Mouse (Mus musculus): ENCODE data around the gene Tmpo. TPM values are rescaled to one million over a fixed set of nuclear protein-coding genes. Genes with fewer than 3 reads are reported as not detected.

The Tmpo gene
- polyA plus RNA-seq, 1 experiment, result 10.0 TPM

DNA sequence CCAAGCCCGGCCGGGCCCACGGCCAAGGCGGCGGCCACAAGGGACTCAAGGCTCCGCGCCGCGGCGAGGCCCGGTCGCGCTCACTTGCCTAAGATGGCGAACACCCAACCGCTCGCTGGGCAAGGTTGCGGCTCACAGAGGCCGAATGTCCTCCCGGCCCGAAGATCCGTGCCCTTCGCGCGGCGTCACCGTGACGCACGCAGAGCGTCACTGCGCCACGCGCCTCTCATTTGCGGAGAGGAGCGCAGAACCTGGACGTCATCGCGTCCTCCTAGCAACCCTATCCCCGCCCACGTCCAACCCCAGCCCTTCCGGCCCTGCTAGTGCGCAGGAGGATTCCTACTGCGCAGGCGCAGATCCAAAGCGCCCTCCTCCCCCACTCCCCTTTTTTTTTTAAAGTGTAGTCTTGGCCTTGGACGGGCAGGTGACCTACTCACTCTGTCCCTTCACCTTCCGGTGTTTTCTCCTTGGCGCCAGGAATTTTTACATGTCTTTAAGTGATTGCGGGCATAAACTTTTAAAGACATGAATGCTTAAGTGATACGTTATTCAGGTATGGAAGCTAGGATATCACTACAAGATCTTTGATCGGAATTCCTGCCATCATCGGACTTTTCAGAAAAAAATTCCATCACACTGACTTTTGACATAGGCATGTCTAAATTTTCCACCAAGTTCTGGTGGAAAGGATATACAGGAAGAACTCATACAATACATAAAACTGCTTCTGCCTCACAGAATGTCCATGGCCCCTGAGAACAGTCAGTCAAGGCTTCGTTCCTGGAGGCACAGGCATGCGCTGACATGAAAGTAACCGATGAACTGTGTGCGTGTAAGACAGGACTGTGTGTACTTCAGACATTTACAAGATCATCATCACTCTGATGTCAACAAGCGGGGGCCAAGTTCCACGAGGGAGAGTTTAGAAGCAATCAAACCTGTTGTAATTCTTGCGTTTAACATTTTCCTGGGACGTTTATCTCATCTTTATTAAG is 57.0 kb downstream of the Tmpo start, which contains the start of gene Slc25a3:
Gene Slc25a3, minus strand, starts transcription at position 232 of the 995 bp plus-strand sequence.
- Histone ChIP-seq H3K4me3 (ENCODE audit: insufficient read depth, low read depth, low read length) (peak within 1 kb of the TSS; percentile 86), H3K27ac (replicated peaks; ENCODE audit: low read depth, low read length) (peak within 1 kb of the TSS; percentile 97), H3K4me1 (ENCODE audit: control insufficient read depth, insufficient read depth, insufficient read length, low read length) (peaks cover 2% of the 10 kb centered on the region; the same call in 1 of the 2 replicates)

DNA sequence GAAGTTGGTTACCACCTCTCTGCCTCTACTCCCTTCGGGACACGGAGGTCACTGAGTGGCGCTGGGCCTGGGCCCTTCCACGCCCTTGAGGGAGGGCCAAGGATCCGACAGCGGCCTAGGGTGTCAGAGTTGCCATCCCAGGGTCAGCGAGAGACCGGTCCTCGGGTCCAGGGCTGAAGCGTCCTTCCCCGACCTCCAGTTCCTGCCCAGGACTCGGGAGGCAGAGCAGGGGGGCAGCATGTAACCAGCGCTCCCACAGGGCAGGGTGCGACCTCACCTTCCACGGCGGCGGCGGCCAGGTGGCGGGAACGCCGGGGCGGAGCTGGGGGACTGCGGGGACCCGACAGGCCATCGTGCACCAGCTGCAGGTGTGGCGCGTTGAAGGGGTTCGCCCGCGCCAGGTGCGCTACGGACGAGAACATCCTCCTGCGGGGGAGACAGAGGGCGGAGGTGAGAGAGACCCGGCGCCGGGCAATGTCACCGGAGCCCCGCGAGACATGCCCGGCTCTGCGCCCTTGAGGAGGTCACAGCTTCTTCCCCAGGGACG is 57.8 kb downstream of the Tmpo start:
- peaks cover 2% of the 10 kb centered on the region; the same call in 1 of the 2 replicates for H3K4me1 ChIP-seq (ENCODE audit: control insufficient read depth, insufficient read depth, insufficient read length, low read length)
- H3K4me3 ChIP-seq (ENCODE audit: insufficient read depth, low read depth, low read length), result peak overlapping the region; percentile 86
- peak overlapping the region; percentile 97 for H3K27ac ChIP-seq (replicated peaks; ENCODE audit: low read depth, low read length)

DNA sequence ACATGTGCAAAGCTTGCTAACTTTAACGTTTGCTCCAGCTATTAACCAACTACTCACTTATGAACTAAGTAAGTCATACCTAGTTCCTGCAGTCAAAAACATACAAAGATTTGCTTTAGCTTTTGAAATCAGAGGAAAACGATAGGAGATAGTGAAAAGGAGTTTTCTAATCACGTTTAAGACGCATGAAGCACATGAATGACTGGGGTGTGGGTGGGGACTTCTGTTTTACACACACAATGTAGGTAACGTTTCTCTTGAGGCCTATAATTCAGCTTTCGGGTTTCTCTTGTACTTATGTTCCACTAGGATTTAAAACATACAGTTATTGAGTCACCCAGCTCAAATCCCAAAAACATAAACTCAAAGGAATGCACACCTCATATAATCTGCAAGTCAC is 58.5 kb downstream of the Tmpo start:
- H3K4me3 ChIP-seq (ENCODE audit: insufficient read depth, low read depth, low read length), result peak overlapping the region; percentile 86
- peak overlapping the region; percentile 97 for H3K27ac ChIP-seq (replicated peaks; ENCODE audit: low read depth, low read length)
- H3K4me1 ChIP-seq (ENCODE audit: control insufficient read depth, insufficient read depth, insufficient read length, low read length), result peaks cover 2% of the 10 kb centered on the region; the same call in 1 of the 2 replicates

DNA sequence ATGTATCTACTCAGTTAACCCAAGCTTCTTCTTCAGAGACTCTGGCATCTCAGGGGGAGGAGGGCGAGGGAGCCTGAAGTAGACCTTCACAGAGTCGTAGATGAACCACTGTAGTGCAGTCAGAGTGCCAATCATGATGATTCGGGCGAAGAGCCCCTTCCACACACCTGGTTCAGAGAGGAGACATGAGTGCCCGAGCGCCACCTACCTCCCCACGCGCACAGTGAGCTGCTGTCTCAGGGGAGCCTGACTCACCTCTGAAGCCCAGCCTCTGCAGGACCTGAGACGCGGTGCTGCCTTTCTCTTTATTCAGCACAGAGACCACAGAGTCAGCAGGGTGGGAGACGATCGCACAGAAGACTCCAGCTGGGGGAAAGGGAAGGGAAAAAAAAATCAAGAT is 64.2 kb downstream of the Tmpo start:
- H3K4me1 ChIP-seq (ENCODE audit: control insufficient read depth, insufficient read depth, insufficient read length, low read length), result no peaks in the 10 kb centered on the region
- H3K27ac ChIP-seq (replicated peaks; ENCODE audit: low read depth, low read length), result no peak overlapping the region
- no peak overlapping the region for H3K4me3 ChIP-seq (ENCODE audit: insufficient read depth, low read depth, low read length)

DNA sequence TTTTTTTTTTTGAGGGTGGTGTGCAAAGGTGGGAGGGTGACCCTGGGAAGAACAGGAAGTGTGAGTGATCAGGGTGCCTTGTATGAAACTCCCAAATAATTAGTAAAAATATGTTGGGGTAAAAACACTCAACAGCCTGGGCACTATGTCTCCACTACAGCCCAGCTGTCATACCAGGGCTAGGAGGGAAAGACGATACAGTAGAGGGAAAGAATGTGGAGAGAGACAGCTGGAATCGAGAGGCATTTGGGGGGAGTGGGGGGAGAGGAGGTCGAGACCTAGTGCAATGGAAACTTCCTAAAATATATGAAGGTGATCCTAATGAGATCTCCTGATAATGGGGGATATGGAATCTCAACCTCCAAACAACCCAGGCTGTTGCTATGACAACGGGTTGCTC is 71.3 kb downstream of the Tmpo start:
- Histone ChIP-seq H3K4me1 (ENCODE audit: control insufficient read depth, insufficient read depth, insufficient read length, low read length) (no peaks in the 10 kb centered on the region), H3K27ac (replicated peaks; ENCODE audit: low read depth, low read length) (no peak overlapping the region), H3K4me3 (ENCODE audit: insufficient read depth, low read depth, low read length) (no peak overlapping the region)

DNA sequence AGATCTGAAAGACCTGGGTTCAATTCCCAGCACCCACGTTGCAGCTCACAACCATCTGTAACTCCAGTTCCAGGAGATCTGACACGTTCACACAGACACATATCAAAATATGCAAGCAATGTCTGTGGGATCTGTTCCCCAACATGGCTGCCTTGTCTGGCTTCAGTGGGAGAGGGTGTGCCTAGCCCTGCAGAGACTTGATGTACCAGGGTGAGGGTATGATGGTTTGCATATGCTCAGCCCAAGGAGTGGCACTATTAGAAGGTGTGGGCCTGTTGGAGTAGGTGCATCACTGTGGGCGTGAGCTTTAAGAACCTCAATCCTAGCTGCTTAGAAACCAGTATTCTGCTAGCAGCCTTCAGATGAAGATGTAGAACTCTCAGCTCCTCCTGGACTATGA is 75.1 kb downstream of the Tmpo start:
- Histone ChIP-seq H3K4me1 (ENCODE audit: control insufficient read depth, insufficient read depth, insufficient read length, low read length) (no peaks in the 10 kb centered on the region), H3K4me3 (ENCODE audit: insufficient read depth, low read depth, low read length) (no peak overlapping the region)

DNA sequence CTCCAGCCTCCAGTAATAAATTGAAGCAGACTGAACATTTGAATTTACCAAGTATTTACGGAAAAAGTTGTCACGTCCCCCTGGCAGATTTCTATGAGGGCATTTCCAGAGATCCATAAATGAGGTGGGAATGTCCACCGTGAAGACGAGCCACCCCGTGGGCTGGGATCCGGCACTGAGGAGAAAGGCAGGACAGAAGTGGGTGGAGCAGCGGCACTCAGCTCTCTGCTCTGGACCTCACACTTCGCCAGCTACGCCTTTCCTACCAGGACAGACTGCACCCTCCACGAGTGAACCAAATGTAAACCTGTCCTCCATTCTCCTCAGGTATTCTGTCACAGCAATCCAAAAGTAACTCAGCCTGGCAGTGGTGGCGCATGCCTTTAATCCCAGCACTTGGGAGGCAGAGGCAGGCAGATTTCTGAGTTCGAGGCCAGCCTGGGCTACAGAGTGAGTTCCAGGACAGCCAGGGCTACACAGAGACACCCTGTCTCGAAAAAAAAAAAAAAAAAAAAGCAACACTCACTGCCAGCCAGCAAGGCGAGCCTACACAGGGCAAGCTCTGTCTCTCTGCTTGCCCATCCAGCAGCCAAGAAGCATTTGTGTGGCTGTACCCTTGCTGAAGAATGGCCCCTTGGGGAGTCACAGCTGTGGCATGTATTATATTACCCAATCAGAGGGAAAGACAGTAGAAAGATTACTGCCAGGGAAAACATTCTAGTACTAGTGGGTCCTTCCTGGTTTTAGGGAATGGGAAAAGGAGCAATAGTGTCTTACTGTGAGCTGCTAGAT is 78.1 kb downstream of the Tmpo start:
- H3K27ac ChIP-seq (replicated peaks; ENCODE audit: low read depth, low read length), result no peak overlapping the region
- no peak overlapping the region for H3K4me3 ChIP-seq (ENCODE audit: insufficient read depth, low read depth, low read length)
- no peaks in the 10 kb centered on the region for H3K4me1 ChIP-seq (ENCODE audit: control insufficient read depth, insufficient read depth, insufficient read length, low read length)

More for the DNA sequence above, 75.1 kb downstream of the Tmpo start:
- H3K27ac ChIP-seq (replicated peaks; ENCODE audit: low read depth, low read length), result no peak overlapping the region

DNA sequence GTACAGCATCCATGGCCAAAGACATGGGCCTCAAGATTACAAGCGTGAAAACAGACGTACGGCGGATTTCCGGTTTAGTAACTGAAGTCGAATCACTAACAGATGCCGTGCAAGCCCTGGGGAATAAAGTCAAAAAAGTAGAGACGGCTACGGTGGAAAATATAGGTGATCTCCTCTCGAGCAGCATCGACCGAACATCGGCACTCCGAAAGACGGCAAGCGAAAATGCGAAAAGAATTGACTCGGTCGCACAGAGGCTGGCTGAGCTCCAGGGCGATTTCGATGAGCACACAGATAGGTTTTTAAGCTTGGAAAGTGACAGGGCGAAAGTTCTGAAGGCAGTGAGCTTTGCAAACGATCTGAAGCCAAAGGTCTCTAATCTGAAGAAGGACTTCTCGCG is 79.2 kb downstream of the Tmpo start:
- Histone ChIP-seq H3K27ac (replicated peaks; ENCODE audit: low read depth, low read length) (no peak overlapping the region), H3K4me3 (ENCODE audit: insufficient read depth, low read depth, low read length) (no peak overlapping the region), H3K4me1 (ENCODE audit: control insufficient read depth, insufficient read depth, insufficient read length, low read length) (no peaks in the 10 kb centered on the region)

DNA sequence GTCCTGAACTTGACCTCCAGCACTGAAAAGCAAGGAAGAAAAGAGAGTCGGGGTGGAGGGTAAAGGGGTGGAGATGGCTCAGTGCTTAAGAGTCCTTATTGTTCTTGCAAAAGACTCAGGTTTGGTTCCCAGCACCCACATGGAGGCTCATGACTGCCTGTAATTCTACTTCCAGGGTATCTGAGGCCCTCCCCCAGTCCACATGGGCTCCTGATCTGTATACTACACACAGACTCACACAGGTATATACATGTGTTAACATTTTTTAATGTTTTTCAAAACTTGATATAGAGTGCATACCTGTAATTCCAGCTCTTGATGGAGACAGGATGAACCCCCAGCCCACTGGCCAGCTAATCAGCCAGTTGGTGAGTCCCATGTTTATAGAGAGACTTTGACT is 81.0 kb downstream of the Tmpo start:
- no peaks in the 10 kb centered on the region for H3K4me1 ChIP-seq (ENCODE audit: control insufficient read depth, insufficient read depth, insufficient read length, low read length)
- H3K27ac ChIP-seq (replicated peaks; ENCODE audit: low read depth, low read length), result no peak overlapping the region
- no peak overlapping the region for H3K4me3 ChIP-seq (ENCODE audit: insufficient read depth, low read depth, low read length)

DNA sequence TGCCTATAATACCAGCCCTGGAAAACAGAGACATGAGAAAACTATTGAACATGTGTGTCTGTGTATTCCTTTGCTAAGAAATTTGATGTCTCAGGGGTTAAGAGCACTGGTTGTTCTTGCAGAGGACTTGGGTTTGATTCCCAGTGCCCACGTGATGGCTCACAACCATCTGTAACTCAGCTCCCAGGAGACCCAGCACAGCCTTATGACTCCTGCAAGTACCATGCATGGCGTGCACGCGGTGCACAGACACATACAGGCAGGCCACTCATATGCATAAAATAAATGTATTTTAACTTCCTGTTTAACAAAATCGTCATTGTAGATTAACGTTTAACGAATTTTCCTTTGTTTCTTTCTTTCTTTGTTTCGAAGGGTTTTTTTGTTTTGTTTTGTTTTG is 83.1 kb downstream of the Tmpo start:
- no peak overlapping the region for H3K27ac ChIP-seq (replicated peaks; ENCODE audit: low read depth, low read length)
- H3K4me3 ChIP-seq (ENCODE audit: insufficient read depth, low read depth, low read length), result no peak overlapping the region
- no peaks in the 10 kb centered on the region for H3K4me1 ChIP-seq (ENCODE audit: control insufficient read depth, insufficient read depth, insufficient read length, low read length)

Other genes with a start within 250 kb of the Tmpo start
- gene Apaf1, start 98.5 kb downstream of the Tmpo start, polyA plus RNA-seq (2012; ENCODE audit: insufficient read depth, insufficient read length, missing spikeins), result 2.5 and 2.9 TPM in 2 replicates
- 20.3 and 23.8 TPM in 2 replicates for gene Ikbip, start 98.4 kb downstream of the Tmpo start, polyA plus RNA-seq (2012; ENCODE audit: insufficient read depth, insufficient read length, missing spikeins)
- gene Slc25a3, start 57.3 kb downstream of the Tmpo start, polyA plus RNA-seq (2012; ENCODE audit: insufficient read depth, insufficient read length, missing spikeins), result 491 and 596 TPM in 2 replicates